Mouse (Mus musculus): ENCODE data around the gene Trub1. TPM values are rescaled to one million over a fixed set of nuclear protein-coding genes. Genes with fewer than 3 reads are reported as not detected.

Gene Trub1
- polyA plus RNA-seq (2015; fragmentation: Illumina TruSeq; extraction: RNeasy Lipid Tissue Mini Kit (QIAGEN cat#74804); ENCODE audit: insufficient read depth, low replicate concordance) = 18.5 TPM

DNA sequence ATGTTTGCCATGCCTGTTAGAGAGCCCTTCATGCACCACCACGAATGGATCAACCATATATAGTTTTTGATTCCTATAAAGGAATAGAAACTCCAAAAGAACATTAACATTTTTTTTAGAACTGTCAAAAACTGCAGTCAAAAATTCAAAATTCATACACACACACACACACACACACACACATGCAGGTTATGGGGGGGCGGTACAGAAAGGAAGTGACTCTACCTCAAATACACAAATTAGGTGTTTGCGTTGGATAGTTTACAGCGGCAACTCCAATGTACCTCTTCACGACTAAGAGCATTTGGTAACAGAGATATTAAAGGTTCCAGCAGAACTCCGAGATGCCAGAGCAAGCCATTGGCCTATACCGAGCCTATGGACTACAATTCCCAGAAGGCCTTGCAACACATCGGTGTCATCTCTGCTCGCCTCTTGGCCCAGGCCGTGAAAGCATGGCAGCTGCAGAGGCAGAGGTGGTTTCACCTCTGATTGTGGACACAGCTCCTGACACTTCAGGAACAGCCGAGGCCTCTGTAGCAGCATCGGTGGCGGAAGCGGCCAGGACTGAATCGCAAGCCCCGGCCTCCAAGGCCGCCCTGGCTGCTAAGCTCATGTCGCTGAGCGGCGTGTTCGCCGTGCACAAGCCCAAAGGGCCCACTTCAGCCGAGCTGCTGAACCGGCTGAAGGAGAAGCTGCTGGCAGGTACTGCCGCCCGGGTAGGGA is at the start of gene Trub1:
TSS of gene Trub1 (plus strand) at position 421 of the 726 bp plus-strand sequence.

Other genes starting within 250 kb of the Trub1 start
- gene Ablim1, start 138.0 kb upstream of the Trub1 start, polyA plus RNA-seq (2015; fragmentation: Illumina TruSeq; extraction: RNeasy Lipid Tissue Mini Kit (QIAGEN cat#74804); ENCODE audit: insufficient read depth, low replicate concordance) = 229 TPM
- 24.9 TPM for gene Fam160b1, start 92.2 kb upstream of the Trub1 start, polyA plus RNA-seq (2015; fragmentation: Illumina TruSeq; extraction: RNeasy Lipid Tissue Mini Kit (QIAGEN cat#74804); ENCODE audit: insufficient read depth, low replicate concordance)
- gene Atrnl1, start 158.1 kb downstream of the Trub1 start, polyA plus RNA-seq (2015; fragmentation: Illumina TruSeq; extraction: RNeasy Lipid Tissue Mini Kit (QIAGEN cat#74804); ENCODE audit: insufficient read depth, low replicate concordance) = 21.7 TPM